Mouse (Mus musculus): Measurements from ENCODE around the gene Ly6g5c. TPM values are rescaled to one million over a fixed set of nuclear protein-coding genes. Genes with fewer than 3 reads are reported as not detected.

Gene Ly6g5c
- not detected in 2 replicates for polyA plus RNA-seq (2012; rRNA removed)

DNA sequence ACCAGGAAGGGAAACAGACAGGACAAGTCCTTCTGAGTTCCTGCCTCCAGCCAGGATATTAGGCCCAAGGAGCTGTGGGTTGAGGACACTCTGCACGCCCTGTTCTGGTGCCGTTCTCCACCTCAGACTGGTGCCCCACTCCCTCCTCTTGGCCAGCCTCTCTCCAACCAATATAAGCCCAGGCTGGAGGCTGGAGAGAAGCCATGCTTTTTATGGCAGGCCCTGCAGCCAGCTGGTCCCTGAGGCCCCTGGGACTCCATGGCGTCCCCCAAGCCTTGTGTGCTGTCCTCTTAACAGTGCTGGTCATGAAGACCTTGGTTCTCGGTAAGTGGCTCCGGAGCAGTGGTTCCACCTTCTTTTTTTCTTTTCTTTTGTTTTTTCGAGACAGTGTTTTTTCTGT lies at the start of gene Ly6g5c:
Gene Ly6g5c, plus strand, starts transcription at position 183 of the 400 bp plus-strand sequence.
- Histone ChIP-seq H3K36me3 (ENCODE audit: control insufficient read depth, insufficient read depth, low read length) (no peaks in the 10 kb centered on the region), H3K27ac (ENCODE audit: insufficient read depth, low read depth, low read length) (no peak within 1 kb of the TSS), H3K27me3 (replicated peaks; ENCODE audit: control insufficient read depth, insufficient read depth, low read length) (no peaks in the 10 kb centered on the region), H3K4me1 (ENCODE audit: control insufficient read depth, insufficient read depth, low read length) (peaks cover 4% of the 10 kb centered on the region; the same call in 1 of the 2 replicates), H3K4me3 (ENCODE audit: insufficient read depth, low read depth, low read length) (no peak within 1 kb of the TSS)
- DNase-seq: no peak
- TF ChIP-seq CTCF (conservative IDR thresholded peaks at IDR 0.05; ENCODE audit: insufficient read depth, insufficient read length, low read depth, low read length) (no peak), POLR2A (IDR thresholded peaks at IDR 0.05; ENCODE audit: low read depth, low read length) (no peak)
- 83% methylated on average over 6 of the region's 6 CpGs for WGBS

DNA sequence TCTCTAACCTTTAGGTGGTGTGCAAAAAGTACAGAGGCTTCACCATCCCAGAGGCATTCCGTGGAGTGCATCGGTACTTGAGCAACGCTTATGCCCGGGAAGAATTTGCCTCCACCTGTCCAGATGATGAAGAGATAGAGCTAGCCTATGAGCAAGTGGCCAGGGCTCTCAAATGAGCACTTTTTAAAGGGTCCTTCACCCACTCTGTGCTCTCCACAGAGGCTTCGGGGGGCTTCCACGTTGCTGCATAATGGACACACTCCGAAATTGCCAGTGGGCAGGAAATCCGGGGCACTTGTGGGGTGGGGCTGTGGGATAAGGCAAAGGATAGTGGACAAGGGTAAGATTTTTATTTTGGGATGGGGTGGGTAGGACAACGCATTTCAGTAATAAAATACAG lies 49.8 kb upstream of the Ly6g5c start:
- Histone ChIP-seq H3K4me3 (ENCODE audit: insufficient read depth, low read depth, low read length) (no peak overlapping the region), H3K27ac (ENCODE audit: insufficient read depth, low read depth, low read length) (no peak overlapping the region)
- 51% methylated on average over 9 of the region's 9 CpGs for WGBS

DNA sequence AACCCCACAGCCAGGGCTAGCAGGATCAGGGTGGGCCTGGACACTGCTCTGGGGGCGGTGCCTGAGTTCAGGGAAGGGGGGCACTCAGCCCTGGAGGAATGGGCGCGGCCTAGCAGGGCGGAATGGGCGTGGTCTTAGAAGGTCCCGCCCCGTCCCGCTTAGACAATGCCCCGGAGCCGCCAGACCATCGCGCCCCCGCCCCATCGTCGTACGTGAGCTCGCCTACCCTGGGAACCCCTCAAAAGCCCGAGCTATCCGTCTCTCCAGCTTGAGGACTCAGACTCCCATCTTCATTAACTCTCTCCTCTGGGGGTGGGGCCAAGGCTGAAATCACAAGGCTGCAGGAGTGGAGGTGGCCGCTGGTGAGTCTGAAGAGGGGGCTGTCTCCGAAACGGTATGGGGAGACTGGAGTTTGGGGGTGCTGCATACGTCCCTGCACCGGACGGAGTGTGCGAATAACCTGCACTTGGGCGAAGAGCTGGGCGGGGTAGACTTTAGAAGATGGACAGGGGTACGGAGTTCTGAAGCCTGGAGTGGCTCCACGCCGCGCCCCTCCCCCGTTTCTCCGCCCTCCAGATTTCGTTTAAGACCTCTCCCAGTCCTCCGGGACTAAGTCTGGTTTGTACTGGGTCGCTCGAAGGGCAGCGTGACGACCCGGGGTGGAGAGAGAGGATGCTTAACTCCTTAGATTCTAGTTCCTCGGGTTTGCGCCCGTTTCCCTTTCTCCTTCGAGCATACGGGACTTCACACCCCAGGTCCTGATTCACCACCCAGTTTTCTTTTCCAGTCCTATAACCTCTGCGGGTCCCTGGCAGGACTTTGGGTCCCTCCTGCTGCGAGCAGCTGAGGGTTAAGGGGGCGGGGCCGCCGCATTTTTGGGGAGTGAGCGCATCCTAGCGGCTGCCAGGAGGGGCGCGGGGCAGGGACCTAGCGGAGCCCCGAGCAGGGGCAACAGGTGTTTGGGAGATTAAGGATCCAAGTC lies 48.9 kb upstream of the Ly6g5c start, which contains the start of gene Ddah2:
Gene Ddah2, plus strand, starts transcription at position 125 of the 982 bp plus-strand sequence.
- peak within 1 kb of the TSS; percentile 67 for H3K4me3 ChIP-seq (ENCODE audit: insufficient read depth, low read depth, low read length)
- peaks cover 6% of the 10 kb centered on the region; the same call in 1 of the 2 replicates for H3K36me3 ChIP-seq (ENCODE audit: control insufficient read depth, insufficient read depth, low read length)
- DNase-seq: peak; percentile 91
- peak; percentile 10 for TF ChIP-seq POLR2A (IDR thresholded peaks at IDR 0.05; ENCODE audit: low read depth, low read length)
- peak; percentile 62 for TF ChIP-seq CTCF (conservative IDR thresholded peaks at IDR 0.05; ENCODE audit: insufficient read depth, insufficient read length, low read depth, low read length)
- H3K27me3 ChIP-seq (replicated peaks; ENCODE audit: control insufficient read depth, insufficient read depth, low read length): no peaks in the 10 kb centered on the region
- H3K4me1 ChIP-seq (ENCODE audit: control insufficient read depth, insufficient read depth, low read length): 0 out of 2 replicates have a peak, but pooled peaks cover 6% of the 10 kb centered on the region
- peak within 1 kb of the TSS; percentile 52 for H3K27ac ChIP-seq (ENCODE audit: insufficient read depth, low read depth, low read length)
- WGBS: under 1% methylated on average over 57 of the region's 57 CpGs

More for the DNA sequence above, 49.8 kb upstream of the Ly6g5c start:
- Histone ChIP-seq H3K36me3 (ENCODE audit: control insufficient read depth, insufficient read depth, low read length) (peaks cover 7% of the 10 kb centered on the region; the same call in 1 of the 2 replicates), H3K4me1 (ENCODE audit: control insufficient read depth, insufficient read depth, low read length) (0 out of 2 replicates have a peak, but pooled peaks cover 6% of the 10 kb centered on the region), H3K27me3 (replicated peaks; ENCODE audit: control insufficient read depth, insufficient read depth, low read length) (no peaks in the 10 kb centered on the region)
- no peak for DNase-seq
- TF ChIP-seq POLR2A (IDR thresholded peaks at IDR 0.05; ENCODE audit: low read depth, low read length) (no peak), CTCF (conservative IDR thresholded peaks at IDR 0.05; ENCODE audit: insufficient read depth, insufficient read length, low read depth, low read length) (no peak)

DNA sequence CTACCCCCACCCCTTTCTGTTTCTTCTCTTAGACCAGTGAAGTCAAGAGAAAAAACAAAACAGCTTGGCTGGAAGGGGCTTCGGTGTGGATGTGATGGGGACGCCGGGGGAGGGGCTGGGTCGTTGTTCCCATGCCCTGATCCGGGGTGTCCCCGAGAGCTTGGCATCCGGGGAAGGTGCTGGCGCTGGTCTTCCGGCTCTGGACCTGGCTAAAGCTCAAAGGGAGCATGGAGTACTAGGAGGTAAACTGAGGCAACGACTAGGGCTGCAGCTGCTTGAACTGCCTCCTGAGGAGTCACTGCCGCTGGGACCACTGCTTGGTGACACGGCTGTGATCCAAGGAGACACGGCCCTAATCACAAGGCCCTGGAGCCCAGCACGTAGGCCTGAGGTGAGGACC lies 48.0 kb upstream of the Ly6g5c start:
- no peak overlapping the region for H3K27ac ChIP-seq (ENCODE audit: insufficient read depth, low read depth, low read length)

DNA sequence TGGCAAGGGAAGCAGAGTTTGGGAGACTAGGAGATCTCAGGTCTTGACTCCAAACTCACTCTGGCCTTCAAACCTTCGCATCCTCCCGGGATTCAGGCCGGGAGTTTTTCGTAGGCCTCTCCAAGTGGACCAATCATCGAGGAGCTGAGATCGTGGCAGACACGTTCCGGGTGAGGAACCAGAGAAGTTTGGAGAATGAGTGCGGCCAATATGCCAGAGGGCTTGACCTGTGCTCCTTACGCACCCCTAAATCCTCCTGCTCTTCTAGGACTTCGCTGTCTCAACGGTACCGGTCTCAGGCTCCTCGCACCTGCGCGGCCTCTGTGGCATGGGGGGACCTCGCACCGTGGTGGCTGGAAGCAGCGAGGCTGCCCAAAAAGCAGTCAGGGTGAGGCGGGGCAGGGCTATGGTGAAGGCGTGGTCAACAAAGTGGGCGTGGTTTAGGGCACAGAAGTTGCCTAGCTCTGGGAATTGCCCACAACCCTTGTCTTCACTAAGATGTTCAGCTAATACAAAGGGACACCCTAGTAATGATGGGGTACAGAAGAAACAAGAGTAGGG lies 47.3 kb upstream of the Ly6g5c start:
- Histone ChIP-seq H3K36me3 (ENCODE audit: control insufficient read depth, insufficient read depth, low read length) (no peaks in the 10 kb centered on the region), H3K27me3 (replicated peaks; ENCODE audit: control insufficient read depth, insufficient read depth, low read length) (no peaks in the 10 kb centered on the region), H3K4me1 (ENCODE audit: control insufficient read depth, insufficient read depth, low read length) (peaks cover 6% of the 10 kb centered on the region; the same call in 1 of the 2 replicates), H3K4me3 (ENCODE audit: insufficient read depth, low read depth, low read length) (no peak overlapping the region), H3K27ac (ENCODE audit: insufficient read depth, low read depth, low read length) (no peak overlapping the region)
- TF ChIP-seq POLR2A (IDR thresholded peaks at IDR 0.05; ENCODE audit: low read depth, low read length): no peak
- TF ChIP-seq CTCF (conservative IDR thresholded peaks at IDR 0.05; ENCODE audit: insufficient read depth, insufficient read length, low read depth, low read length): no peak
- WGBS: 59% methylated on average over 22 of the region's 22 CpGs
- DNase-seq: peak; percentile 24

More for the DNA sequence above, 48.0 kb upstream of the Ly6g5c start:
- Histone ChIP-seq H3K36me3 (ENCODE audit: control insufficient read depth, insufficient read depth, low read length) (peaks cover 3% of the 10 kb centered on the region; the same call in 1 of the 2 replicates), H3K27me3 (replicated peaks; ENCODE audit: control insufficient read depth, insufficient read depth, low read length) (no peaks in the 10 kb centered on the region), H3K4me3 (ENCODE audit: insufficient read depth, low read depth, low read length) (peak overlapping the region; percentile 67), H3K4me1 (ENCODE audit: control insufficient read depth, insufficient read depth, low read length) (peaks cover 6% of the 10 kb centered on the region; the same call in 1 of the 2 replicates)
- 21% methylated on average over 14 of the region's 14 CpGs for WGBS
- no peak for TF ChIP-seq CTCF (conservative IDR thresholded peaks at IDR 0.05; ENCODE audit: insufficient read depth, insufficient read length, low read depth, low read length)
- TF ChIP-seq POLR2A (IDR thresholded peaks at IDR 0.05; ENCODE audit: low read depth, low read length): no peak
- no peak for DNase-seq

DNA sequence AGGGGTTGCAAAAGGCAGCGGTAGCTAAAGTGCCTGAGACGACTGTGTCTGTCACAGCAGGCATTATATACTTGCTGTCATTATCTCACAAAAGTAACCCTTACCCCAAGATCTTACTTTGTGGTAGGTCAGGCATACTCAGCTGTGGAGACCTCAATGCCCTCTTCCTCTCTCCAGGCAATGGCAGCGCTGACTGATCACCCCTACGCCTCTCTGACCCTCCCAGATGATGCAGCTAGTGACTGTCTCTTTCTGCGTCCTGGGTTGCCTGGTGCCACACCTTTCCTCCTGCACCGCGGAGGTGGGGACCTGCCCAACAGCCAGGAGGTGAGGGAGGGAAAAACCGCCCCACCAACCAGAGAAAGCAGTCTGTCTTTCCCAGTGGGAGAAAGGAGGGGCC lies 46.8 kb upstream of the Ly6g5c start:
- Histone ChIP-seq H3K27ac (ENCODE audit: insufficient read depth, low read depth, low read length) (no peak overlapping the region), H3K4me3 (ENCODE audit: insufficient read depth, low read depth, low read length) (no peak overlapping the region), H3K36me3 (ENCODE audit: control insufficient read depth, insufficient read depth, low read length) (no peaks in the 10 kb centered on the region), H3K27me3 (replicated peaks; ENCODE audit: control insufficient read depth, insufficient read depth, low read length) (no peaks in the 10 kb centered on the region), H3K4me1 (ENCODE audit: control insufficient read depth, insufficient read depth, low read length) (peaks cover 6% of the 10 kb centered on the region; the same call in 1 of the 2 replicates)
- WGBS: 81% methylated on average over 8 of the region's 8 CpGs
- TF ChIP-seq POLR2A (IDR thresholded peaks at IDR 0.05; ENCODE audit: low read depth, low read length) (no peak), CTCF (conservative IDR thresholded peaks at IDR 0.05; ENCODE audit: insufficient read depth, insufficient read length, low read depth, low read length) (no peak)
- DNase-seq: no peak

All from kidney, adult 2 months (tissue).